Mouse (Mus musculus) effector memory CD4-positive, alpha-beta T cell, adult 7 months (primary cell): Measurements from ENCODE around the gene Cdr1. TPM values are rescaled to one million over a fixed set of nuclear protein-coding genes. Genes with fewer than 3 reads are reported as not detected.

Experiments used
- polyA plus RNA-seq: library from polyadenylated mRNA; unstranded; fragments of 100-300 nt; shearing (Covaris generic); gene quantifications from one replicate; pipeline ENCODE4 v1.2.1, GENCODE M21; 2017

The Cdr1 gene
- not detected for polyA plus RNA-seq

GRCm38 (mm10) chrX:61185458-61185857 is at the start of gene Cdr1:
Cdr1 (minus strand) TSS chrX:61185558.

